Mouse (Mus musculus) c-Kit-negative CD71-positive TER-119-positive erythroid progenitor cells, embryonic 14.5 days (primary cell): ENCODE data around the gene Pla2g10.
"Not testable (repeated sequence)": the region's sequence is repeated elsewhere in the genome, so short reads cannot be mapped to it uniquely, and the experiment has no call there.

Source experiments
- DNase-seq: peaks from one replicate; pipeline ENCODE4 v3.0.0-alpha.2; 2013; ENCODE audit warnings: low read depth, low spot score

Pla2g10 gene

DNA sequence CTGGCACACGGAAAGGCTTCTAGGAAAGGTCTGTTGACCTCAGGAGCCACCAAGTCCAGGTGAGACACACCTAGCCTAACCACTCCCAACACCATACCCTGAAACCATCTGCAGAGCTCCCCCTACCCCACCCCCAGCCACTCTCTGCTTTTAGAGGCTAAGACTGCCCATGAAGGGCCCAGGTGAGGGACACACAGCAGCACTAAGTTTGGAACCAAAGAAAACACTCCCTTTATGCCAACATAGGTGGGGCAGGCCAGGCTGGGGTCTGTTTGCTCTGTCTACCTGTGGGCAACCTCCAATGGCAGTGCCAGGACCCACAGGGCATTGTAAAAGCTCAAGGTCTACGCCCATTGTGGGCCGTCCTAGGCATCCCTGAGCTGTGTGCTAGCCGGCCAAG, 1.4 kb downstream of the Pla2g10 start:
- no peak for DNase-seq

DNA sequence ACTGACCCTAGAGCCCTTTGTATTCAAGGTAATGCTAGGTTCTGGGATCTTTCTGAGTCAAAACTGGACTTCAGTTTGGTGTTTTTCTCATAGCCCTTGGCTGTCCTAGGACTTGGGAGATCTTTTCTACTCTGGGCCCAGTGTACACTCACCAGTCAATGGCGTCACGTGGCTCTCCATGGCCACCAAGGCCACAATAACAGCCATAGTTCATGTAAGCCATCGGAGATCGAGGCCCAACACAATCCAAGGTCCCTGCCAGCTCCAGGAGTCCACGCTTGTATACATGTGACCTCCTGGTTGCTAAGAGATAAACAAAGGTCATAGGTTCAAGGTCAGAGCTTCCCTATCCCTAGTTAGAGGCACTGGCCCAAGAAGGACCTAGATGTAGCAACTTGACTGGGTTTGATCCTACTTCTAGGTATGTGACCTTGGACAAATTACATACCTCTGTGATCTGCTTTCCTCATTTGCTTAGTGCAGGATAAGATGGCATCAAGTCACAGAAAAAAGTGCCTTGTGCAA, 2.9 kb downstream of the Pla2g10 start:
- no peak for DNase-seq

- no peak for DNase-seq
Measured at GRCm38 (mm10) chr16:13722937-13723336, 7.8 kb downstream of the Pla2g10 start.

GRCm38 (mm10) chr16:13716821-13717553, 13.8 kb downstream of the Pla2g10 start:
- no peak for DNase-seq

DNA sequence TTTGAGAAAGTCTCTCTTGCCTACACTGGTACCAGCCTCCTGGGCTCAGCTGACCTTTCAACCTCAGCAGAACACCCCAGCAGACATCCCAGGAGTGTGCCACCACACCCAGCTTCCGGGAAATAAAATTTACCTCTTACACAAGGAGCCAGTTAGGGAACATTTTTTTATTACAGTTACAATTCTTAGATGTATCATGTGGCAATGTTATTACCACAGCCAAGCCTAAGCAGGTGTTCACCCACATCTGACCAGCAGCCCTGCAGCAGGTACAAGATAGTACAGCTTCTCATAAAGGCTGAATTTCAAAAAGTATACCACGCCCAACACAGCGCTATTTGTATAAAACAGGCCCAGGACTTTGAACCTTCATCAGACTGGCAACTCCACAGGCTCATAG, 15.9 kb downstream of the Pla2g10 start:
- no peak for DNase-seq

DNA sequence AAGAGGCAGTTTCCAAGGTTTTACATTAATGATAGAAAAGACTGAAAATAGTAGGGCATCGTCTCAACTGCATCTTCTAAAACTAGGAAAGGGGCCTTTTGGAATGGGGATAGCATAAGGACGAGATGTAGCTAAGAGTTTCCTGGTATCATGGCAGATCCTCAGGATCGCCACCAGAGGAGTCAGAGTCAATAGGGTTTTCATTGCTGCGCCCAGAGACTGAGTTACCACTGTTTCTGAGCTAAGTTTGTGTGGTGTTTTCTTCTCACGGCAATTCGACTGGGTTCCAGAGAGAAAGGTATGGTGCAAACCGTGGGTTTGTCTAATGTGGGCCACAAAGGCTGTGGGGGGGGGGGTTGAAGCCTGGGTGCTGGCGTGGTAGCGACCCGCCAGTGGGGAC, 26.1 kb downstream of the Pla2g10 start:
- no peak for DNase-seq

DNA sequence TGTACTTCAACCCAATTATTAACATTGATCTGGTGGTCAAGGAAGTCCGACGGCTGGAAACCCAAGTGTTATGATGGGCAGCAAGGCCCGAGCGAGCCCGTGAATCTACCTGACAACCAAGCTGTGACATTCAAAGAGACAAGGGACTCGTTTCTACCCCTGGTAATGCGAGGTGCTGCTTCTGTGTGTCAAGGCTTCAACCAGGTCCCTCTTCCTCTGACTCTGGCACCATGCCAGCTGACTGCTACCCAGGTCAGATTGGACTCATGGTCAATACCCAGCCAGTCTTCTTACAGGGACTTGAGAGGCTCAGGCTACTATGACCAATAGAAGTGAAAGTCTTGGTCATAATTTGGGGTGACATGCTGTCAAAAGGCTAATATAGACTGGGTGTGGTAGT, 28.6 kb downstream of the Pla2g10 start:
- no peak for DNase-seq

DNA sequence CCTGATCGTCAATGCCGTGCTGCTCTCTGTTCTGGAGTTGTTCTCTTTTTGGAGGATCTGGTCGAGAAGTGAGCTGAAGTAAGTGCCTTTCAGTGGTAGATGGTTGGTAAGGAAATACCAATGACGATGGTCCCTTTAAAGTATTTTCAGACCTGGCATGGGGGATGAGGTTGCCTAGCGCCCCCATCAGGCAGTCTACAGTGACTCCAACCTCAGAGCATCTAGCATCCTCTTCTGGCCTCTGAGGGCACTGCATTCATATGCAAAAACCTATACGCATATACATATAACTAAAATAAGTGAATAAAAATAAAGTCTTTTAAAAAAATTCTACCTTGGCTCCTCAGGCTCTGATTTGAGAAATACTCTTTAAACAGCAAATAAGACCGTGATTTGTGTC, 31.8 kb downstream of the Pla2g10 start:
- DNase-seq: no peak

DNA sequence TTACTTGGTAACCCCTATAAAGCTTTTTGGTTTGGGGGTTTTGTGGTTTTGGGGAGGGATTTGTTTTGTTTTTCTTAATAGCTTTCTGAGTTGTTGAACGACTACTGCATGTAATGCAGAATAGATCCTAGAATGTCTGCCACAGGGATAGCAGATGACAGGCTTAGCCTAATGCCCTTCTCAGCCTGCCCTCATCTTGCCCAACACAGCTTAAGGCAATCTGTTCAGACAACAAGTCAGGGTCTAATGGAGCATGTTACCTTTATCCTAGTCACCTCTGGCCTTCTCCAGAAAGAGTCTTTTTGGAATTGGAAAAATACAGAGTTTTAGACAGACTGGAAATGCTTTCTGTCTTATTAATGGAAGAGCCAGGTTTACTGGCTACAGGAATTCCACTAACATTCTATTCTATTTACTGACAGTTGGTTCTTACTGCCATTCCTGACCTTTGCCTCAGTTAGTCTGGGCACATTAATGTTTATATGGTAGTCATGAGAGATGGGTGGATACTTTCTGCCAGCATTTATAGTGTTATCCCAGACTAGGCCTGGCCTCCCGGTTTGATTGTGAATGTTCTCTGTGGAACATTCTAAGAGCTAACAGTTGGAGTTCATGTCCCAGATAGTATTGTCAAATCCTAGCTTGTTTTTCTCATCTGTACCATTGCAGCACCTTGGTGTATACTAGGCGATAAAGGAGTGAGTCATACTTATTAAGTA, 52.0 kb downstream of the Pla2g10 start:
- DNase-seq: no peak

GRCm38 (mm10) chr16:13674511-13674910, 56.3 kb downstream of the Pla2g10 start:
- DNase-seq: no peak

DNA sequence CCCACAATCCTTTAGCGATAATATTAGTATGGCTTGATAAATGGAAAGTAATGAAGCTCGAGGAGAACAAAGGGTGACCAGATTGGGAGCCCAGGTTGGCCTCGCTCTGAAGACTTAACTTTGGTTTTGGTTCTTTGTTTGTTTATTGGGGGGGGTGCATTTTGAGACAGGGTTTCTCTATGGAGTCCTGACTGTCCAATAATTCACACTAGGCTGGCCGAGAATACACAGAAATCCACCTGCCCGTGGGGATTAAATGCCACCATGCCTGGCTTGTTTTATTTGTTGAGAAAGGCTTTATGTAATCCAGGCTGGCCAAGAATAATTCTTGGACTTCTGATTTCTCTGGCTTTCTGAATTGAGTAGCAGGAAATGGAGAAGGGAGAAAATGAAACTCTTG, 57.7 kb downstream of the Pla2g10 start:
- no peak for DNase-seq

DNA sequence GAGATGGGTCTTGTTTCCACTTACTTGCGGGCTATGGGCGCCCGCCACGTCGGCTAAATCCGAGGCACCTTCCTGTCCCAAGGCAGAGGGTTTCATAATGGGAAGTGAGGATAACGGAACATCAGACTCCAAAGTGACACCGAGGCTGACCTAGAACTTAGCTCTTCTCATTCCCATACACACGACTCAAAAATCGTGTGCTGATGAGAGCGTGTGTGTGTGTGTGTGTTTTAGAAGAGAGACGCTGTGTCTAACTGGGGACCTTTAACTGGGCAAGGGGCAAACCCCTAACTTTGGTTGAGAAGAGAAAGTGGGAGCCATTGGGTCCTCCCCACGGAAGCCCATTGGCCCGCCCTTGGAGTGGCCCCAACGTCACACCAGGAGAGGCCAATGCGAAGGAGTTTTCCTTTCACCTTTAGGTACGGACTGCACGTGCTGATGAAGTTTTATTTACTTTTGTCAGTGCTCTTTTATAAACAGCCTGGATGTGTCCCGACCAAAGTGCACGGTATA, 58.3 kb downstream of the Pla2g10 start:
- DNase-seq: peak; percentile 60

DNA sequence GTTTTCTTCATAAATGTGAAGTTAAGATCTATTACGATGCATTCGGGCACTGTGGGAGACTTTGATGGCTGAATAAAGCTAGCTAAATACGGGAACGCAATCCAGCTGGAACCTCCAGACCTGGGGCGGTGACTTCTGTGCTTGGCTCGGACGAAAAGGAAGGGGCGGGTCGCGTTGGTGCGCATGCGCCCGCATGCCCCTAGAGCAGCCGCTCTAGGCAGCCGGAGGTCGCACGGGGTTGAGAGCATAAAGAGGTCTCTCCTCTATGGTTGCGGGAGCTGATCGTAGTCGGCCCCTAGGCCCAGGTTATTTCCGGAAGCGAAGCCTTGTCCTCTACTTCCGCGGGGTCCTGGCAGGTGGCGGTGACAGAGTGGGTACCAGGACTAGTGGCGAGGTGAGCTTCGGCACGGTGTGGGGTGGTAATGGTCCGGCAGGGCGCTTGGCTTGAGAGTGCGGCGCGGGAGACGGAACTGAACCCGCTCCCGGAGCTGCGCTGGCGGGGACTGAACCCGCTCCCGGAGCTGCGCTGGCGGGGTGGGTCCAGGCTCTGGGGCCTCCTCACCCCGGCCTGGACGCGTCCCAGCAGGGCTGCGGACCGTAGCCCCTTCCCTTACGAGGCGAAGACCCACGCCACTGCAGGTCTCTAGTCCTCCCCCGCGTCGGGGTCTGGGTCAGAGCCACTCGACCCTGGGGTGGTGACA, 58.9 kb downstream of the Pla2g10 start, which contains the start of the genes Bfar and 3110001I22Rik:
TSS of gene Bfar (plus strand) at position 174 of the 701 bp plus-strand sequence.
TSS of gene 3110001I22Rik (plus strand) at position 245 of the 701 bp plus-strand sequence.
- peak; percentile 76 for DNase-seq

DNA sequence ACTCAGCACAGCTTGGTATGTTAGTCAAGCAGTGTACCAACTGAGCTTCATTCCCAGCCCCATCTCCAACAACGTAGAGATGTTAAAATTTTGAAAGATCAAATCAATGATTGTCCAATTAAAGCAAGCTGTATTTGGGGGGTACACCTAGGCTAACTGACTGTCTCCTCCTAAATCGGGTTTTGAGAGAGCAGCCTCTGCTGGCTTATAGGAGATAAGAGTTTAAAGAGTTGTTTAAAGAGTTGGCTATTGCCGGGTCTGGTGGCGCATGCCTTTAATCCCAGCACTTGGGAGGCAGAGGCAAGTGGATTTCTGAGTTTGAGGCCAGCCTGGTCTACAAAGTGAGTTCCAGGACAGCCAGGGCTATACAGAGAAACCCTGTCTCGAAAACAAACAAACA, 59.9 kb downstream of the Pla2g10 start:
- DNase-seq: not testable (repeated sequence)

GRCm38 (mm10) chr16:13669282-13669681, 61.5 kb downstream of the Pla2g10 start:
- DNase-seq: no peak

- DNase-seq: no peak
Measured at GRCm38 (mm10) chr16:13668402-13669108, 62.2 kb downstream of the Pla2g10 start.

DNA sequence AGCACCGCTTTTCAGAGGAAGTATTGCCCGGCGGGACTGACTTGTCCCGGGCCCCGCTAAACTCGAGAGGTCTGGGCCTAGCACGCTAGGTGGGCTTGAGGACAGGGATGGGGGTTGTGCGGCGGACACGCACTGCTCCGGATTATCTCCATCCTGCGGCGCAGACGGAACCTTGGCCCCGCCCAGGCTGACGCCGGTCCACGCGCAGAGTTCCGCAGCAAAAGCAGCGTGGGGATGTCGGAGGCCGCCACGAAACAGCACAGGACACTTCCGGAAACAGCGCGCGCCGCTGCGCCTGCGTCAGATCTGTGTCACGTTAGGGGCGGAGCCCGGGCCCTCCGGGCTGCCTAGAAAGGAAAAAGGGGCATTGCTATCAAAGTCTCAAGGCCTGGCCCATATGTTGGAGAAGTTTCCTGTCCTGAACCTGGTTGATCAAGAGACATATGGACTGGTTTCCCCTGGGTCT, 62.9 kb downstream of the Pla2g10 start, which contains the start of gene Parn:
TSS of gene Parn (minus strand) at position 293 of the 466 bp plus-strand sequence.
- peak; percentile 80 for DNase-seq
